Mouse (Mus musculus): ENCODE measurements around the gene Lbx1. TPM values are rescaled to one million over a fixed set of nuclear protein-coding genes. Genes with fewer than 3 reads are reported as not detected.

The Lbx1 gene
- polyA plus RNA-seq, 1 experiment from 2014 or later, result not detected

DNA sequence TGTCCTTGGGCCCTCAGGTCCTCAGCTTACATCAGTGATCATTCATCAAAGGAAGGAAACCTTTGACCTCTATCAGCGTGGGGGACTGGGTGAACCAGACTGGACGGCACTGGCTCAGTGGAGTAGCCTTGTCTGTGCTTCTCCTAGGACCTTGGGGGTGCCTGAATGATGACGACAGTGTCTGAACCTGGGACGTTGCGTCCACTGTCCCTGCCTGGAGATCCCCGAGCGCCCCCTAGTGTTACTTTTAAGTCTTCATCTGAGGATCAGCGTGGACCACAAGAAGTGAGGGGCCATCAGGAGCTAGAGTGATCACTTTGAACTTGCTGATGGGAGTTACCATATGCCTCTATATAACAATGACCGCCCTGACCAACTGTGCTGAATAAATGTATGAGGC, 19.4 kb downstream of the Lbx1 start:
- DNase-seq (ENCODE audit: low spot score), result peak; percentile 45

DNA sequence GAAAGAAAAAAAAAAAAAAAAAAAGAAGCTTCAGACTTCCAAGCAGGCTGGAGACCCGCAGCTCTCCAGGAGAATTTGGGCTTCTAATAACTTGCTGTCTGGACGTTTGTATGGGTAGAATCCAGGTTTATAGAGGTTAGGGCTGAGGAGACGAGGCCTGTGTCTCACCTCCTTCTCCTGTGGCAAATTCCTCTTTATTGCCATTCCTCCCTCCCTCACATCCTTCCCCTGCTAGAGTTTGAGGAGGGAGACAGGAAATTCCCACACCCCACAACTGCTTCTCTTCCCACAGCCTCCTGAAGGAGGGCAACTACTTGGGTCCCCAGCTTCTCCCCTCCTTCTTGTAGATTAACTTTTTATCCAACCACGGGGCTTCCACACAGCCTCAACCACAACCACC, 20.2 kb downstream of the Lbx1 start:
- no peak for DNase-seq (ENCODE audit: low spot score)

DNA sequence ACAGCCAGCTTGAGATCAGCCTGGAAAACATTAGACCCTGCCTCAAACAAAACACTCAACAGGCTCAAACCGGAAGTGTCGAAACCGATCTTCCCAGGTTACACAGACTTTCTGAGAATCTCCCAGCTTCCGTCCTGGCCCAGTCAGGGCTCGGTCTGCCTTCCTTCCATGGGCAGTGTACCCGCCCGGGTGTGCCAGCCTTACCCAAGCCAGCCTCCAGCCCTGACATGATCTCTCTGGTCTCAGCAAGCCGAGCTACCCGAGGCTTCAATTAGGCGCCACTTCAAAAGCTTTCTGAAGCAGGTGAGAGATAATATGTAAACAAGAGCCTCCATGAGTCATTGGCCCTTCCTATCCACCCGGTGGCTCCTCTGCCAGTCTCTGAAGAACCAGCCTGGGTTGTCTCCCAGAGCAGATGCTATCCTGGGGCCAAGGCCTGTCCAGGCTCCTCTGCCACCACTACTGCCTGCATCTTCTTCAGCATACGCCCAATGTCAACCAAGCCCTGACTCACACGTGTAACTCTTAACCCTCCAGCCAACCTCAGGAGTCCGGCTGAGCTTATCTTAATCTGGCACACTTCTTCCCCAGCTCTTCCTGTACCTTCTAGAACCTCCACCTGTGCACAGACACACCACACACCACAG, 25.7 kb downstream of the Lbx1 start:
- no peak for DNase-seq (ENCODE audit: low spot score)

DNA sequence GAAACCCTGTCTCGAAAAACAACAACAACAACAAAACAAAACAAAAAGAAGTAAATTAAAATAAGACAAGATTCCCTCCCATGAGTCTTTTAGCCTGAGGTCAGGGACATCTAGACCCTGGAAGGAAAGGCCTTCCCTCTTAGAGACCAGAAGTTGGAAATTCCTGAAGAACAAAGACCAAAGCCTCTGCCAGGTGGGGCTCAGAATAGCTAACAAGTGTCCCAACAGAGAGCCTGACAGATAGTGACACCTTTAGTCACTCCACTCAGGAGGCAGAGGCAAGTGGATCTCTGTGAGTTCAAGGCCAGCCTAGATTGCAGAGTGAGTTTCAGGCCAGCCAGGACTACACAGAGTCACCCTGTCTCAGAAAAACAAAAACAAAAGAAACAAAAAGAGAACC, 26.4 kb downstream of the Lbx1 start:
- DNase-seq (ENCODE audit: low spot score), result no peak

DNA sequence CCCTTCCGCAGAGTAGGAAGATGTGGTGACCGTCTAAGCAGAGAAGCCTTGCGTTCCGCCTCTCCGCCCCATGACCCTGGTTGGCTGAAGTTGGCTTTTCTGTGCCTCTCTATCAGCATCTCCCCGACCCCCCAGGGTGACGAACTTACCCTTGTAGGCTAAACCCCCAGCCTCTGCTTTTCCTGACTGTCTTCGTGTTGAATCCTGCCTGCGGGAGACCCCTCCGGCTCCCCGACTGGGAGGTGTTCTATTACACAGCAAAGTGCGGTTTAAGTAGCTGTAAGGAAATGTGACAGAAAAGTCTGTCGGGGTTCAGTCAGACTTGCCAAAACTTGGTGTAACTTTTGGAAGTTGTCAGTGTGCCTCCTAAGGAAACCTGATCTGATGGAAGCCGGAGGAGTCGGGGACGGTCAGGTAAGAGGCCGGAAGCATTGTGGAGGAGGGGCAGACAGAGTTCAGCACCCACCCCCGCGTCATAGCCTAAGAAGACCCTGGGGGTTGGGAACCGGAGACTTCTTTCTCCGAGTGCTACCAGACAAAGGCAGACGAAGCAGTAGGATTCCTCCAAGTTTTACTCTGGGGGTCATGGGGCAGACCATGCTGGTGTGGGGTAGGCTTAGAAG, 27.1 kb downstream of the Lbx1 start:
- DNase-seq (ENCODE audit: low spot score), result no peak

DNA sequence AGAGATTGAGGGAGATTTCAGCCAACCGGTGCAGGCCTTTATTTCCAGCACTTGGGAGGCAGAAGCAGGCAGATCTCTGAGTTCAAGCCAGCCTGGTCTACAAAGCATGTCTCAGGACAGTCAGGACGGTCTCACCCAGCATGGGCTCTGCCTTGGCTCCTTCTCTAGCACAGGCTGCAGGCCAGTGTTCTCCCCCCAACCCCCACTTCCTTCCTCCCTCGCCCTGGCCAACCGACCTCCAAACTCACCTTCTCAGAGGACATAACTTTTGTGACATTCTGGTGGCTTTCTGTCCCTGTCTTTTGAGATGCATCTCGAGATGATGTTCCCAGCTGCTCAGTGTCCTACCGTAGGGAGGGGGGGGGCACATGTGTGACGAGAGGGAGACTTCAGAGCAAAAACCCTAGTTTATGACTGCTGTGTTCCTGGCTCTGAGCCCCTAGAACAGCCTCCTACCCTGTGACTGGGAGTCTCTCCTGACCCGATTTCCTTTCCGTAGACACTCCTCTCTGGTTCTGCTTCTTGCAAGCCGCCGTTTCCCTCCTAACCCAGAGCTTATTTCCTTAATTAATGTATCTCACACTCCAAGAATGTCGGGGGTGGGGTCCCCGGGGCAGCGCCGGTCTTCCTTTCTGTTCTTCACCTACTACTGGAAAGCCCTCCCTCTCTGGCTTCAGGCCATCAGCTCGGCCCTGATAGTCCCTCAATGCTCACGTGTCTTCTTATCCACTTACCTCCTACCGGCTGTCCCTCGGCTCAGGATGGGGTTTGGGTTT, 27.8 kb downstream of the Lbx1 start:
- no peak for DNase-seq (ENCODE audit: low spot score)

DNA sequence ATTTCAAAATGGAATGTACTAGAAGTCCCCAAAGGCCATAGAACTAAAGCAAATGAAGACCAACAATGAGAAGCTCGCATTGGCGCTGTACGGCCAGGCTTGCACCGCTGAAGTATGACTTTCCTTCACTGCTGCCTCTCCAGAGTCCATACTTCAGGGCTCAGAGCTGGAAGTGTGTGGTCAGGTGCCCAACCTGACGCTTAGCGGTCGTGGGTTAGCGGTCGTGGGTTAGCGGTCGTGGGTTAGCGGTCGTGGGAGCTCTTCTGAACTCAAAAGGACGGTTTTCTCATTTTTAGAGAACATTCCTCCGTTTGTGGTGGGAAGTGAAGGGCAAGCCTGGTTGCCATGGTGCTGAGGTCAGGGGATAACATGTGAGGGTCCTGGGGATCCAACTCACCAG, 28.5 kb downstream of the Lbx1 start:
- no peak for DNase-seq (ENCODE audit: low spot score)

DNA sequence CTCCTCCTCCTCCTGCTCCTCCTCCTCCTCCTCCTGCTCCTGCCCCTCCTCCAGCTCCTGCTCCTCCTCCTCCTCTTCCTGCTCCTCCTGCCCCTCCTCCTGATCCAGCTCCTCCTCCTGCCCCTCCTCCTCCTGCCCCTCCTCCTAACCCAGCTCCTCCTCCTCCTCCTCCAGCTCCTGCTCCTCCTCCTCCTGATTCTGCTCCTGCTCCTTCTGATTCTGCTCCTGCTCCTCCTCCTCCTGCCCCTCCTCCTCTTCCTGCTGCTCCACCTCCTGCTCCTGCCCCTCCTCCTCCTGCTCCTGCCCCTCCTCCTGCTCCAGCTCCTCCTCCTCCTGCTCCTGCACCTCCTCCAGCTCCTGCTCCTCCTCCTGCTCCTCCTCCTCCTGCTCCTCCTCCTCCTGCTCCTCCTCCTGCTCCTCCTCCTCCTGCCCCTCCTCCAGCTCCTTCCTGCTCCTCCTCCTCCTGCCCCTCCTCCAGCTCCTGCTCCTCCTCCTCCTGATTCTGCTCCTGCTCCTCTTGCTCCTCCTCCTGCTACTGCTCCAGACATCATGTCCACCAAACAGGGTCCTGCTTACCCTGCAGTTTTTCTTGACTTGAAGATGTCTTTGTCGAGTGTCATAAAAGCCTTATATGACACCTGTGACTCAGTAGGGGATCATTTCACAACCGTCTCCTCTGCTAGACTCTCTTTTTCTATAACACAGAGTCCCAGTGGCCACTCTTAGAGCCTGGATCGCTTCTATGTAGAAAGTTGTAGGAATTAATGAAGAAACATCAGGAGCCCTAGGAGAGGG, 30.1 kb downstream of the Lbx1 start:
- DNase-seq (ENCODE audit: low spot score), result no peak

DNA sequence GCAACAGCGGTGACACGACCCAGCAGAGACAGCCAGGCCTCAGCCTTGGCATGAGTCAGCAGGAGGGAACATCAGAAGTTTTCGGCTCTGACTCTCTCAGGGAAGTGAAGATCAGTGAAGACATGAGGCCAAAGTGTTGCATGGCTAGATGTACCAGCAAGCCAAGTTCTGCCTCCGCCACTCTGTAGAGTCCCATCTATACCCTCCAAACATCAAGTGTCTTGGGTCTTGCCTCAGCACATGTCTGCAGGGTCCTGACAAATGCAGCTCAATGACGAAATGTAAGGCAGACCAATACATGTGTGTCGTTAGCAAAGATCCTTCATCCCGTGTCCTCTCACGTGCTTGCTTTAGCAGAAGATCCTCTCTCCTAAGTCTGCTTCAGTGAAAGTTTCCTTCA, 38.6 kb downstream of the Lbx1 start:
- no peak for DNase-seq (ENCODE audit: low spot score)

DNA sequence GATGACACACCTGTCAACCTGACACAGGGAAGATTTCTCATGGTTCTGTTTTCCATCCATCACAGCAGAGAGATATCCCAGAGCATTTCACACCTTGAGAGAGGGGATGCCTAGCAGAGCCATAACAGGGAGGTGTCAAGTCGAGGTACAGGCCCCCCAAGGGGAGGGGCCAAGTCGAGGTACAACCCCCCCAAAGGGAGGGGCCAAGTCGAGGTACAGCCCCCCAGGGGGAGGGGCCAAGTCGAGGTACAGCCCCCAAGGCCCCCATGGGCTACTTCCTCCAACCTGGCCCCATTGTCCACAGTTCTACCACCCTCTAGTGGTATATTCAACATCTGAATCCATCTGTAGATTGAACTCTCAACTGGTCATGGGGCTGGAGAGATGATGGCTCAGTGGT, 41.0 kb downstream of the Lbx1 start:
- DNase-seq (ENCODE audit: low spot score), result no peak

Other genes with a start within 250 kb of the Lbx1 start
- gene Sema4g, start 246.7 kb downstream of the Lbx1 start, polyA plus RNA-seq (2015; fragmentation: Nextera tagmentation; extraction: Ambion mirVana), result 0.62 and 1.2 TPM in 2 replicates
- gene Twnk, start 230.1 kb downstream of the Lbx1 start, polyA plus RNA-seq (2015; fragmentation: Nextera tagmentation; extraction: Ambion mirVana), result 13.4 and 15.5 TPM in 2 replicates
- gene Mrpl43, start 229.4 kb downstream of the Lbx1 start, polyA plus RNA-seq (2015; fragmentation: Nextera tagmentation; extraction: Ambion mirVana), result 89.1 and 102 TPM in 2 replicates
- gene Lzts2, start 221.4 kb downstream of the Lbx1 start, polyA plus RNA-seq (2015; fragmentation: Nextera tagmentation; extraction: Ambion mirVana), result 12.5 and 13.2 TPM in 2 replicates
- gene Pdzd7, start 190.1 kb downstream of the Lbx1 start, polyA plus RNA-seq (2015; fragmentation: Nextera tagmentation; extraction: Ambion mirVana), result 0.05 and 0.08 TPM in 2 replicates
- 17.4 and 17.9 TPM in 2 replicates for gene Sfxn3, start 188.3 kb downstream of the Lbx1 start, polyA plus RNA-seq (2015; fragmentation: Nextera tagmentation; extraction: Ambion mirVana)
- 9.0 and 10.8 TPM in 2 replicates for gene Kazald1, start 160.6 kb downstream of the Lbx1 start, polyA plus RNA-seq (2015; fragmentation: Nextera tagmentation; extraction: Ambion mirVana)
- 0.07 and 0.15 TPM in 2 replicates for gene Tlx1, start 85.1 kb downstream of the Lbx1 start, polyA plus RNA-seq (2015; fragmentation: Nextera tagmentation; extraction: Ambion mirVana)
- gene Btrc, start 127.9 kb upstream of the Lbx1 start, polyA plus RNA-seq (2015; fragmentation: Nextera tagmentation; extraction: Ambion mirVana), result 27.2 and 28.5 TPM in 2 replicates